Mouse (Mus musculus): ENCODE results near the gene Cbr3.

- TF ChIP-seq POLR2A (IDR thresholded peaks at IDR 0.05; ENCODE audit: borderline replicate concordance, control insufficient read depth, low read depth, low read length) (peak; percentile 88; the same call in 1 of the 2 replicates), CTCF (IDR thresholded peaks at IDR 0.05; ENCODE audit: control insufficient read depth, insufficient read depth, low read length) (no peak)
Measured at GRCm38 (mm10) chr16:93711411-93712188, 28.6 kb downstream of the Cbr3 start, which contains the start of gene Dop1b.
